Mouse (Mus musculus) heart, adult 2 months (tissue): ENCODE data around the gene Eif4a3.

Experiments
- CTCF ChIP-seq: fragments of 200-600 bp; IDR thresholded peaks from 2 replicates; pipeline ENCODE4 v1.8.1; 2022; ENCODE audit warnings: antibody characterized with exemption, mild to moderate bottlenecking, moderate library complexity
- EP300 ChIP-seq: fragments of 200-500 bp; IDR thresholded peaks from 2 replicates; pipeline ENCODE4 v1.6.1; 2011; ENCODE audit warnings: low read depth, low read length, control low read depth; ENCODE audit not compliant: insufficient read depth
- POLR2A ChIP-seq: fragments of 200-500 bp; IDR thresholded peaks from 2 replicates; pipeline ENCODE4 v1.6.1; 2011; ENCODE audit warnings: mild to moderate bottlenecking, low read depth, low read length, control low read depth; ENCODE audit not compliant: insufficient read depth

DNA sequence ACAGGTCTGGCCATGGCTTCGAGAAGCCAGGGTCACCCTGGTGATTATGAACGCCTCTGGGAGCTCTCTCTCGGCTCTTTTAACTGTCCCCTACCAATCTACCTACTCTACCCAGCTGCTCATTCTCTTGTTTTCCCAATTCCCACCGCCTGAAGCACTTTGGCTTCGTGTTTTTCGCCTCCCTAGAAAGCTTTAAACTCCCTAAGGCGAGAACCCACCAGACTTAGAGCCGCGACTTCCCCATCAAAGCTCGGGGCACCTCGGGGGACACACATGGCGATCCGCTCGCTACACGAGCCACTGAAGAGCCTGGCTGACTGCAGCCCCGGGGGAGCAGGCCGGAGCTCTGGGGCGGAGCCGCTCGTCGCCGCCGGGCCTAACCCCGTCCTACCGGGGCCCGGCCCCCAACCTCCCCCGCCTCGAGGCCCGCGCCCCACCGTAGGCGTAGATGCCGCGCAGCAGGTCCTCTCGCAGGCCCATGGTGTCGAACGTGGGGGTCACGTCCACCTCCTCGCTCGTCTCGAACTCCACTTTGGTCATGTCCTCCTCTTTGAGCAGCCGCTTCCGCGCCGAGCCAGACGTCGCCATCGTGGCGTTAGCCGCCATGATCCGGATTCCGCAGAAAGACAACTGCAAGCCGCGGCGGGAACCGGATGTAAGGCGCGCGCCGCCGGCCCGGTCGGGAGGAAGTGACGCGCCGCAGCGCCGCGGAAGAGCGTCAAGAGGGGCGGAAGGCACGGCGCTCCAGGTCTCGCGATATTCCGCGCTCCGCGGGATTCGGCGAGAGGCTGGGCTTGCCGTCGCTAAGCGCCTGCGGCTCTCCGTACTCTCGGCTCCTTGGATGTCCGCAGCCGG, at the start of gene Eif4a3:
- TF ChIP-seq EP300 (peak; percentile 41; the same call in 1 of the 2 replicates), CTCF (no peak), POLR2A (peak; percentile 86)
